ENCODE assay signal across 7 mouse cellular contexts in the genomic region with DNA sequence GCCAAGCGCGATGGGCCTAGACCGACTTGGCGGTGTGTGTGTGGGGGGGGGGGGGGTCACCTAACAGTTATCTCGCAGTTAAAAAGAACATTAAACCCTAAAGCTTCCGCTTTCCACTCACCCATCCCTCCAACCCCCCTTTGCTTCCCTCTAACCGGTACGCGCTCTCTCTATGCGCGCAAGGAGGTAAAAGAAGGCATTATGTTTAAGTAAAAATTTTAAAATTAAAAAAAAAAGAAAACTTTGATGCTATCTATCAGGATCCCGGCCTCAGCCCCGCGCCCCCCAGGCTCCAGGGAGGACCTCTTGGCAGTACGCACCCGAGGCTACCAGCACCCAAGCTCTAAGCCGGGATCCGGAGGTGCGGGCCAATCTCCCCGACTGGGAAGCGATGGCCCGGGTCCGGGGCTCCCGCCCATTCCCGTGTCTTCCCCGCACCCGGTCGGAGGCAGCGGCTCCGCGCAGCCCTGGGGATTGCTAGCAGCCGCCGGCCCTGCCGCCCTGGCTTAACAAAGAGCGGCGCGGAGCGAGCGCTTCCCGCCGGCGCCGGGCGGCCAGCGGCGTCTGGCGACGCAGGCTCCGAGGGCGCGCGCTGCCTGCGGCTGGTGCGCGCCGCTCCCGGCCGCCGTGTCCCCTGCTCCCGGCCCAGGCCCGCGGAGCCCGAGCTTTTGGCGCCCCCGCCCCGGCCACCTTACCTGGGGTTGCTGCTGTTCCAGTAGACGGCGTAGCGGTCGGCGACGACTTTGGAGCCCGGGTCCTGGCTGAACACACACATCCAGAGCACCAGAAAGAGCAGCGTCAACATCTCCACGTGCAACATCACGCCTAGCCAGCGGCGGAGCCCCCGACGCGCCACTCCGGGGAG. TPM values are rescaled to one million over a fixed set of nuclear protein-coding genes. Genes with fewer than 3 reads are reported as not detected.
A peak's percentile ranks its signal among the peaks of the same experiment; 100 is the strongest.
DNase-seq lines count a peak whose midpoint lies in the region; ATAC-seq and TF ChIP-seq lines count a peak whose summit lies in the region.

No protein-coding gene starts in this region.

- no peaks in the 10 kb centered on the region for H3K9me3 ChIP-seq in forebrain, embryonic 13.5 days (replicated peaks)
- H3K9me3 ChIP-seq in hindbrain, embryonic 11.5 days (ENCODE audit: control insufficient read depth, low read length), result no peaks in the 10 kb centered on the region
- H3K9me3 ChIP-seq in midbrain, embryonic 10.5 days (replicated peaks), result no peaks in the 10 kb centered on the region

- H3K27me3 ChIP-seq in forebrain, embryonic 13.5 days, result peaks cover 44% of the 10 kb centered on the region
- H3K27me3 ChIP-seq in hindbrain, embryonic 11.5 days (ENCODE audit: control insufficient read depth, insufficient read depth, low read length), result no peaks in the 10 kb centered on the region
- H3K27me3 ChIP-seq in midbrain, embryonic 10.5 days (ENCODE audit: low read depth, poor library complexity, severe bottlenecking), result peaks cover 42% of the 10 kb centered on the region
- peaks cover 39% of the 10 kb centered on the region for H3K27me3 ChIP-seq in spleen, adult 2 months (ENCODE audit: control insufficient read depth, insufficient read depth, low read length)

- H3K4me3 ChIP-seq in bone marrow, adult 2 months (replicated peaks; ENCODE audit: control insufficient read depth, low read depth, low read length), result peak overlapping the region; percentile 2
- peak overlapping the region; percentile 73 for H3K4me3 ChIP-seq in forebrain, embryonic 13.5 days
- H3K4me3 ChIP-seq in hindbrain, embryonic 11.5 days (ENCODE audit: low read depth, low read length), result peak overlapping the region; percentile 82
- peak overlapping the region; percentile 86 for H3K4me3 ChIP-seq in midbrain, embryonic 10.5 days
- peak overlapping the region; percentile 28 for H3K4me3 ChIP-seq in spleen, adult 2 months (ENCODE audit: extremely low read depth, insufficient read depth, insufficient read length)

- H3K4me1 ChIP-seq in bone marrow, adult 2 months (ENCODE audit: control insufficient read depth, insufficient read depth, low read length), result no peaks in the 10 kb centered on the region
- H3K4me1 ChIP-seq in forebrain, embryonic 13.5 days, result peaks cover 15% of the 10 kb centered on the region; the same call in 1 of the 2 replicates
- no peaks in the 10 kb centered on the region for H3K4me1 ChIP-seq in hindbrain, embryonic 11.5 days (replicated peaks; ENCODE audit: control insufficient read depth, insufficient read depth, low read length)
- peaks cover 49% of the 10 kb centered on the region for H3K4me1 ChIP-seq in midbrain, embryonic 10.5 days
- peaks cover 12% of the 10 kb centered on the region for H3K4me1 ChIP-seq in spleen, adult 2 months (ENCODE audit: control insufficient read depth, insufficient read depth, insufficient read length)

- no peak for TF ChIP-seq POLR2A in bone marrow, adult 2 months (IDR thresholded peaks at IDR 0.05; ENCODE audit: borderline replicate concordance, control insufficient read depth, low read depth, low read length)
- TF ChIP-seq POLR2A in spleen, adult 2 months (IDR thresholded peaks at IDR 0.05; ENCODE audit: low read depth, low read length), result no peak

- TF ChIP-seq CTCF in bone marrow, adult 2 months (IDR thresholded peaks at IDR 0.05; ENCODE audit: control insufficient read depth, insufficient read depth, low read length), result no peak
- TF ChIP-seq CTCF in spleen, adult 2 months (IDR thresholded peaks at IDR 0.05; ENCODE audit: extremely low read depth, insufficient read depth, insufficient read length, insufficient replicate concordance), result no peak

- H3K4me2 ChIP-seq in forebrain, embryonic 13.5 days, result peak overlapping the region; percentile 97
- peak overlapping the region; percentile 90 for H3K4me2 ChIP-seq in hindbrain, embryonic 11.5 days (replicated peaks; ENCODE audit: low read depth, low read length)

- DNase-seq in NIH3T3 (ENCODE audit: low read depth), result peak; percentile 73
- DNase-seq in hindbrain, embryonic 11.5 days (ENCODE audit: low spot score), result peak; percentile 80
- peak; percentile 12 to 29 for DNase-seq in layer of hippocampus, postnatal 14 days (ENCODE audit: low spot score in 2 of 2)
- DNase-seq in midbrain, embryonic 10.5 days (ENCODE audit: low spot score), result peak; percentile 78
- DNase-seq in spleen, adult 2 months (ENCODE audit: low read depth in 1 of 2, low spot score in 2 of 2), result peak in 1 of 2 experiments; percentile 11

- 2% methylated on average over 82 of the region's 82 CpGs for WGBS in bone marrow, adult 2 months
- under 1% methylated on average over 79 of the region's 82 CpGs for WGBS in forebrain, embryonic 13.5 days
- under 1% methylated on average over 80 of the region's 82 CpGs for WGBS in hindbrain, embryonic 11.5 days
- under 1% methylated on average over 82 of the region's 82 CpGs for WGBS in midbrain, embryonic 10.5 days
- WGBS in spleen, adult 2 months, result 1% methylated on average over 82 of the region's 82 CpGs

- peak overlapping the region; percentile 82 for H3K9ac ChIP-seq in forebrain, embryonic 13.5 days
- peak overlapping the region; percentile 97 for H3K9ac ChIP-seq in hindbrain, embryonic 11.5 days (ENCODE audit: low read depth, low read length)

- H3K27ac ChIP-seq in bone marrow, adult 2 months (ENCODE audit: control insufficient read depth, insufficient read depth, low read depth, low read length, poor library complexity), result no peak overlapping the region; the same call in 1 of the 2 replicates
- H3K27ac ChIP-seq in forebrain, embryonic 13.5 days, result peak overlapping the region; percentile 80
- H3K27ac ChIP-seq in hindbrain, embryonic 11.5 days (ENCODE audit: low read depth, low read length), result peak overlapping the region; percentile 84
- H3K27ac ChIP-seq in midbrain, embryonic 10.5 days (replicated peaks), result peak overlapping the region; percentile 99
- no peak overlapping the region for H3K27ac ChIP-seq in spleen, adult 2 months (ENCODE audit: insufficient read depth, low read length)

- no peaks in the 10 kb centered on the region for H3K36me3 ChIP-seq in forebrain, embryonic 13.5 days (ENCODE audit: poor library complexity, severe bottlenecking)
- no peaks in the 10 kb centered on the region for H3K36me3 ChIP-seq in hindbrain, embryonic 11.5 days (ENCODE audit: control insufficient read depth, insufficient read depth, low read length)
- no peaks in the 10 kb centered on the region for H3K36me3 ChIP-seq in midbrain, embryonic 10.5 days
- H3K36me3 ChIP-seq in spleen, adult 2 months (ENCODE audit: control insufficient read depth, insufficient read depth, low read length), result no peaks in the 10 kb centered on the region

- ATAC-seq in forebrain, embryonic 13.5 days, result peak; percentile 36
- ATAC-seq in hindbrain, embryonic 11.5 days (ENCODE audit: low FRiP score), result peak; percentile 43

RNA-seq across cellular contexts. Expression of gene Efna5, which starts 0.6 kb away (rescaled TPM):
- polyA plus RNA-seq in bone marrow, adult 2 months (2011; ENCODE audit: insufficient read depth, insufficient read length, low replicate concordance, missing spikeins), result 1.0 and 2.1 TPM in 2 replicates
- polyA plus RNA-seq in forebrain, embryonic 13.5 days (2015; fragmentation: Nextera tagmentation; extraction: Ambion mirVana), result 27.2 and 29.2 TPM in 2 replicates
- polyA plus RNA-seq in hindbrain, embryonic 11.5 days (2014; fragmentation: Nextera tagmentation; extraction: Ambion mirVana), result 46.0 and 56.7 TPM in 2 replicates
- total RNA-seq in layer of hippocampus, postnatal 14 days (2021), result 10 to 100 TPM in 1 of 2 experiments, 1 to 10 TPM in 1; 8.7 to 12.2 TPM
- polyA plus RNA-seq in midbrain, embryonic 10.5 days (2016; fragmentation: Nextera tagmentation; extraction: Ambion mirVana), result 58.8 and 80.0 TPM in 2 replicates
- polyA plus RNA-seq in spleen, adult 2 months (2012; rRNA removed), result 0.12 and 0.30 TPM in 2 replicates

Comparison
In these comparisons a context has a peak if more than half of its experiments do, and no peak if none do; other contexts are left out.
1. H3K27ac ChIP-seq: peak in forebrain, embryonic 13.5 days (single experiment), hindbrain, embryonic 11.5 days (single experiment) and midbrain, embryonic 10.5 days (single experiment); none in bone marrow, adult 2 months (single experiment) and spleen, adult 2 months (single experiment).
2. H3K4me3 ChIP-seq: peak in every context shown above with its lines; median percentile 86 in midbrain, embryonic 10.5 days; 82 in hindbrain, embryonic 11.5 days; 73 in forebrain, embryonic 13.5 days; 28 in spleen, adult 2 months; 2 in bone marrow, adult 2 months.